Mouse (Mus musculus) ES-E14 (cell line): ENCODE data around the gene Kcnh1.

ENCODE experiments used
- MAFK ChIP-seq: IDR thresholded peaks from 2 replicates; pipeline ENCODE4 v1.6.1; 2014; ENCODE audit warnings: mild to moderate bottlenecking, low read depth, low read length, inconsistent platforms; ENCODE audit not compliant: insufficient read depth
- ZC3H11A ChIP-seq: IDR thresholded peaks from 2 replicates; pipeline ENCODE4 v1.6.1; 2012; ENCODE audit warnings: low read depth, mild to moderate bottlenecking, inconsistent platforms, low read length, borderline replicate concordance
- ZNF384 ChIP-seq: IDR thresholded peaks from 2 replicates; pipeline ENCODE4 v1.6.1; 2012; ENCODE audit warnings: low read depth, low read length, inconsistent platforms

DNA sequence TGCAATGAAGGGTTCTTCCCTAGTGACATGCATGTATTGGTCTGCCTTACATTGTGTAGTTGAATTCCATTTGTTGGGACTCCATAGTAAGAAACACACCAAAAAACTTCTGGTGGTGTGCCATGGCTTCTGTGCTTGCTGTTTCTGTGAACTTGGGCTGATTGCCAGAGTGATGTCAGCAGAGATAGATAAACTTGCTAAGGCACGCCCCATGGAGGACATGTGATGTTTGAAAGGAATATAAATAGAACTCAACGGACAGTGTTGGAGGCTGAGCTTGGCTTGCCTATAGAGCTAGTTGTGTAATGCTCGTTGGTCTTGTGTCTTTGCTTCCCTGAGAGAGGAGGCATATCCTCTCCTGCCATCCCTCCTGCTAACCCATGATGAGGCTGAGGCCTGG is 10.7 kb upstream of the Kcnh1 start:
- TF ChIP-seq ZC3H11A: no peak
- no peak for TF ChIP-seq MAFK
- TF ChIP-seq ZNF384: no peak
